Mouse (Mus musculus) liver, adult (tissue): ENCODE measurements around the gene Kcnip3.

Experiments used
- GATA4 ChIP-seq: IDR thresholded peaks from 2 replicates; pipeline ENCODE4 v1.6.1; 2014; ENCODE audit warnings: mild to moderate bottlenecking, low read length; ENCODE audit not compliant: insufficient replicate concordance

Gene Kcnip3

GRCm38 (mm10) chr2:127503751-127504549 lies 17.9 kb downstream of the Kcnip3 start:
- TF ChIP-seq GATA4, result no peak

- no peak for TF ChIP-seq GATA4
Measured at GRCm38 (mm10) chr2:127501061-127501460, 20.8 kb downstream of the Kcnip3 start.

- no peak for TF ChIP-seq GATA4
Measured at GRCm38 (mm10) chr2:127498750-127499149, 23.1 kb downstream of the Kcnip3 start.

- TF ChIP-seq GATA4, result no peak
Measured at GRCm38 (mm10) chr2:127496321-127496720, 25.6 kb downstream of the Kcnip3 start.

- TF ChIP-seq GATA4, result no peak
Measured at GRCm38 (mm10) chr2:127484476-127485170, 37.3 kb downstream of the Kcnip3 start.

- TF ChIP-seq GATA4, result no peak
Measured at GRCm38 (mm10) chr2:127483001-127483400, 38.9 kb downstream of the Kcnip3 start.

- TF ChIP-seq GATA4, result no peak
Measured at GRCm38 (mm10) chr2:127482533-127482911, 39.4 kb downstream of the Kcnip3 start.

- no peak for TF ChIP-seq GATA4
Measured at GRCm38 (mm10) chr2:127481841-127482532, 39.9 kb downstream of the Kcnip3 start.

- TF ChIP-seq GATA4, result no peak
Measured at GRCm38 (mm10) chr2:127479763-127480162, 42.1 kb downstream of the Kcnip3 start.

GRCm38 (mm10) chr2:127479210-127479609 lies 42.7 kb downstream of the Kcnip3 start:
- TF ChIP-seq GATA4, result no peak

- no peak for TF ChIP-seq GATA4
Measured at GRCm38 (mm10) chr2:127472279-127472678, 49.6 kb downstream of the Kcnip3 start.

GRCm38 (mm10) chr2:127471281-127471680 lies 50.6 kb downstream of the Kcnip3 start:
- no peak for TF ChIP-seq GATA4

GRCm38 (mm10) chr2:127470661-127471060 lies 51.2 kb downstream of the Kcnip3 start:
- no peak for TF ChIP-seq GATA4

- no peak for TF ChIP-seq GATA4
Measured at GRCm38 (mm10) chr2:127470183-127470582, 51.7 kb downstream of the Kcnip3 start.

GRCm38 (mm10) chr2:127462314-127462713 lies 59.6 kb downstream of the Kcnip3 start:
- no peak for TF ChIP-seq GATA4

- TF ChIP-seq GATA4, result no peak
Measured at GRCm38 (mm10) chr2:127461351-127461750, 60.5 kb downstream of the Kcnip3 start.
